Mouse (Mus musculus) cerebellum, adult 8-10 months (tissue): ENCODE data around the gene Smpd3.
"Not testable (repeated sequence)": the region's sequence is repeated elsewhere in the genome, so short reads cannot be mapped to it uniquely, and the experiment has no call there.

Experiments
- DNase-seq: peaks from one replicate; pipeline ENCODE4 v3.0.0; 2022

Smpd3 gene

DNA sequence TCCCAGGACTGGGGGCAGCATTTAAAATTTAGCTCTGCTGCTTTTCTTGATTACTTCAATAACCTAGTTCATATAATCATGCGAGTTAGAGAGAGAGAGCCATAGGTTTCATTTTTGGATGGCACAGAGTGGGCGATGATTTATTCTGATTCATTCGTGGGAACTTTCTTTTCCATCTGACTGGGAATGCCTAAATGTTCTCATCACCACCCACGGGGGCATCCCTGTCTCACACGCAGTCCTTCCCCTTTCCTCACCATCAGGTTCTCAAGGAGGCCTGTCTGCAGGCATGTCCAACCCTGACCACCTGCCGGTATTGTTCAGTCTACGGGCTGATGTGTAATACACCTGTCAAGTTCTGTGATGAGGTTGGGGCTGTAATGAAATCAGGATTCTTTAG is 16.4 kb downstream of the Smpd3 start:
- no peak for DNase-seq

DNA sequence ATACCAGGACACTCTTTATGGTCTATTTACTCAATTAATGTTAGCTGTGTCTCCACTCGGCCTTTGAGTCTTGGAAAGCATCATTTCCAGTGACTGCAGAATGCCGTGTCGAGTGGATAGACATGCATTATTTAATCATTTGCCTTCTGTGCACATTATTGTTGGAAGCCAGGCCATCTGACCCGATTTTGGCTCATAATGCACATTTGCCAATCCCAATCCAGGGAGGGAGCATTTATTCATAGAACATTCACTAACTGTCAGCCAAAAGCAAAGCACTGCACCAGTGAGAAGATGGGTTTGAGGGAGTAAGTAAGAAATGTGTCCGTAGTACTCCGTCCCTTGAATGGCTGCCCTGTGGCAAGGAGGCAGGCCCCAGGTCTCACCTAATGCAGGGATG is 17.8 kb downstream of the Smpd3 start:
- DNase-seq = peak; percentile 49

DNA sequence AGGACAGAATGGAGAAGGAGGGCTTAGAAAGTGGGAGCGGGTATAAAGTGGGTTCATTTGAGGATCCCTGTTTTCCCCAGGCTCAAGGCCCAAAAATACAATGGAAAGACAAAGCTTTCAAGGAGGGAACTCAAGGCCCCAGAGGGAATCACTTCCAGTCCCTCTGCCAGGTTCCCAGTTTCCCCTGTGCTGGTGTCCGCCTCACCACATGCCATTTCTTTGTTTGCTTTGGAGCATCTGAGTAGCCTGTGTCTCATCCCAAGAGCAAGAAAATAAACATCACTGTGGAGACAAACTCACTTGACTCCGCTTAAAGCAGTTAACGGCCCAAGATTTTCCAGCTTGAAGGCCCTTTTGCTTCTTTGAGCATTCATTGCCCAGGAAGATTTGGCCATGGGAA is 20.7 kb downstream of the Smpd3 start:
- no peak for DNase-seq

DNA sequence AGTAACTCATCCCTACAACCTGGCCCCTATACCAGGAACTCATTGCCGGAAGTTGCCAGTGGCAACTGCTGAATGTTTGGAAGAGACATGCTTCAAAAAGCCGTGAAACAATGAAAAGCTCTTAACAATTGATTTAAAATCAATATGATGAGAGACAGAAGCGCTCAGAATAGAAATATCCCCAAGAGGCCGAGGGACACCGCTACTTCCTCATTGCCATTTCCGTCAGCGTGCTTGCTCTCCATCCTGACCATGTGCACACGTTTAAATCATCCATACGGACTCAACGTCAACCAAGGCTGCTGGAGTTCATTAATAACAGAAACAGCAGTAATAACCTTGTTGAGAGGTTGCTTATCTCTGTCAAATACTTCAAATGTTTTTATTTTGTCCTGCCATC is 21.3 kb downstream of the Smpd3 start:
- no peak for DNase-seq

DNA sequence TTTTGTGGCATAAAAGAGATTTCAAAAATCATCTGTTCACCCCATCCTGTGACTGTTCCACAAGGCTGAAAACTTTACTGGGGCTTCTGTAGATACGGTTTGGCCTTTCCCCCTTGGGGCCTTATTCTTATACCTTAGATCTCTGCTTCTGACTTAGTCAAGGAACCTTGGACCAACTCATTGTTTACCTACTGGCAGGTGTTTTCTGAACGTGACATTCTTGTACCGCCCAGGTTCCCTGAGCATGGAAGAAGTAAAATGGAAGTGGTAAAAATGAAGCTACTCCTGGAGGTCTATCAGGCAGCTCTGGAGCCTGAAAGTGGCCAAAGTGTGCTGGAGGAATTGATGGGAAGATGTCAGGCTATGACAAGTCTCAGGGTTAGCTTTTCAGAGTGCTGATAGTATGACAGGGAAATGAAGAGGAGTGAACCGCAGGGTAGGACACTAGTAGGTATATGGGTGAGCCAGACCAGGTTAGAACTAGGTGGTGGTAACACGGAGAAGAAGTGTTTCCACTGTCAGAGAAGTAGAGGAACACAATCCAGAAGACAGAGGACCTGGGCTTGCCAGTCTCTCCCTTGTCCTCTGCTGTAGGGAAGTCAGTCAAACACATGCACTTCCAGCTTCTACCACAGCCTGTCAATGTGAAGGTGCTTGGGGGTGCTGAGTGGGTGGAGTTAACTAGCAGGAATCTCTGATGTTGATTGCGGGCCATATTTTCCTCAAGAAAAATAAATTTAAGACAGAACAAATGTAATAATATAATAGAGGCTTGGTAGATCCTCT is 22.2 kb downstream of the Smpd3 start:
- DNase-seq = no peak

DNA sequence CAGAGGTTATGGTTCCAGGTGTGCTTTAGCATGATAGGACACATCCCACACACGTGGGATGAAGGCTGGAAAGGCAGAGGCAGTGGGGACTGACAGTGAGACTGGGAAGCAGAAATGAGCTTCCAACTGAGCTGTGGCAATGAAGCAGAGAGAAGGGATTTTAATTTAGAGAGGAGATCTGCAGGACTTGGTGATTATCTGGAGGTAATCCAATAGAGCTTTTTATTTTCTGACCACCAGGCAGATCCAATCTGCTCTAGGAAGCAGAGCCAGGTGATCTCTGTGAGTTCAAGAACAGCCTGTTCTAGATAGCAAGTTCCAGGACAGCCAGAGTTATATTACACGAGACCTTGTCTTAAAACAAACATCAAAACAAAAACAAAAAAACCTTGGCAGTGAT is 24.0 kb downstream of the Smpd3 start:
- no peak for DNase-seq

DNA sequence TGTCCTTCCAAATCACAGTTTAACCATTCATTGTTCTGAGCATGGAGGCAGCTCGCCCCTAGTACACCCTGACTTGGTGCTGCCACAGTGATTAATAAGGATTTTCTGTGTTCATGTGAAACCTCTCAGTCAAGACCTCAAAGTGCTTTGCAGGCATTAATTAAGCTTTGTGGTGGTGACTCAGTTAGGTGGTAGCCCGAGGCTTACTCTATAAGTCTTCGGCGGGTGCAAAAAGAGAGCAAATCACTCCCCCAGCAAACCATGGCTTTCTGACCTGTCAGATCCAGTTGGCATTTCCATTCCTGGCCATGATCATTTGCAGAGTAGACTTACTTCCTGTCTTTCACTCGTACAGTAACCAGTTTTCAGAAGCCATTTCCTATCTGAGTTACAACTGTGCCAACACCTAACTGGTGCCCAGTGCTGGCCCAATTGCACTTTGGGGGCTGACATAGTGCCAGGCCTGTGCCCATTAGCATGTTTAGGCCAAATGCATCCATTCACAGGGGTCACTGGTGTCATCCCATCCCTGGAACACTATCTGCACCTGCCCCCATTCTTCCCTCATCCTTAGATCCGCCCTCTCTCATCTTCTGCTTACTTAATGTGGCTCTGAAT is 24.6 kb downstream of the Smpd3 start:
- DNase-seq = no peak

DNA sequence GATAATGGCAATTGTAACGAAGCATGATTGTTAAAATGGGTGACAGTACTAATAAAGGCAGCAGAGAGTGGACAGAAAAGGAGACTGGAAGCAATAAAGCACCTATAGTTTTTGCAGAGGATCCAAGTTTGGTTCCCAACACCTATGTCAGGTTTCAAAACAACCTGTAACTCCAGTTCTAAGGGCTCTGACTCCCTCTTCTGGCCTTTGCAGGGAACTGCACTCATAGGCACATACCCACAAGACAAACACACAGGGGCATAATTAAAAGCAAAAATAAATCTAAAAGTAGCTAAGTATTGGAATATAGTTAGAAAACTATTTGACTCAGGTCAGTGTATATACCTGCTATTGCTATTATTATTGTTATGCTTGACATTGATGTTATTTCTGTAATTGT is 25.8 kb downstream of the Smpd3 start:
- no peak for DNase-seq

DNA sequence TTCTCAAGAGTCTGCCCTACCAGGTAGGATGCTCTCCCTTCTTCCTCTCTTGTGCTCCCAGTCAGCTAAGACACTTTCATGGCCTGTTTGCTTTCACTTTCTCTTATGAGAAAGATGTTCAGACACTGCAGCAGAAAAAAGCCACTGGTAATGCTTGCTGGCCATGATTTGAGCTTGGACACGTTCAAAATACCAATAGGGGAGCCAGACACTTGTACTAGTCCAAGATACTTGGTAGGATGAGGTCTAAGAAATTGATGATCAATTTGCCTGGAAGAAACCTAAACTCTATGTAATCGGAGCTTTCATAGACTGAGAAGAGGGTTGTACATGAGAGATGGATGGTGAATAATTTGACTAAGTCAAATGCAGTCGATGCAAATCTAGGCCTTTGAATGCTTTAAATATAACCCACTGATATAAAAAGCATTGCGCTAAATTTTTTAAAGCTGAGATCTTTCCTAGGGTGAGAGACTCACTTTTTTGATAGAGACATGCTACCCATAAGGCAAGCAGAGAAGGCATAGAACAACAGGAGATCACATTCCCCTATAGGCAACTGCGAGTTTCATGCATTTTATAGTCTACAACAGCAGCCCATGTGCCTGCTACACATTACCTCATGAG is 27.6 kb downstream of the Smpd3 start:
- DNase-seq = no peak

DNA sequence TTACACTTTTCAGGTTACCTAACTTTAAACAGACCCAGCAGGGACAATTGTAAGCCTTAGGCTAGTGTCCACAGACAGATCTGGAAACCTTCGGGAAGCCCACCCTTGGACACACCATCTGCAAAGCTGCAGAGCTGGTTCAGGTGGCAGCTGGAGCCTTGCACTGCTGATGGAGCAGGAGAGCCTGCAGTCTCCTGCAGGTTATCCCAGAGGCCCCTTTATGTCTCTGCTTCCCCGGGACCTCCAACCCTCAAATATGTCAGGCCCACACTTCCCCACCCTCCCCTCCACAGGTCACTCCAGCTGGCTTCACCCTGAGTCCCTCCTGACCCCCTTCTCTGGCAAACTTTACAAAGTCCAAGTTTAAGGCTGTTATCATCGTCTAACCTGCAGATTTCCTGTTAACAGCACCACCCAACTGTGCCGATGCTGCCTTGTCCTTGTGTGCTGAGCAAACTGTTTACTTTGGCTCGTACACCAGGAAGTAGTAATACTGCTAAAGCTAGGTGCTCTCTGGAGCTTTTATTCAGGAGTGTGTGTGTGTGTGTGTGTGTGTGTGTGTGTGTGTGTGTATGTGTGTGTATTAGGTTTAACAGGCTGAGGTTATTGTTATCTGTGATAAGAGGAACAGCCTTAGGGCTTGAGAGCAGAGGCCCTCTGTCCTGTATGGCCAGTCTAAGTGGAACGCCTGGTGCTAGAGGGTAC is 29.6 kb downstream of the Smpd3 start:
- not testable (repeated sequence) for DNase-seq

DNA sequence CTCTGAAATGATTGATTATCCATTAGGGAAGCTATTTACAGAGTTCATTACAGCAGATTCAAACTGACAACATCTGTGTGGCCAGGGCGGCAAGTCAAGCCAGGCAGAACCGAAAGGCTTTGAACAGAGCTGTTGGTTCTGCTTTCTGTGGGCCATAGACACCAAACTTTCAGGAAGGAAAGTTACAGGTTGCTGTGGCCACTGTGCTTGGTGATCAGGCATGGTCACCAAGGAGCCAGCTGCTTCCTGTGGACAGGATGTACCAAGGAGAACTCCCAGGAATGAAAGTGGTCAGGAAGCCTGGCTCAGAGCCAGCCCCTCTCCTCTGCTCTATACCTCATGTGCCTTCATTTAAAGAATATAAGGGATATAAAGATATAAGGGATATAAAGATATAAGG is 30.2 kb downstream of the Smpd3 start:
- DNase-seq = no peak

DNA sequence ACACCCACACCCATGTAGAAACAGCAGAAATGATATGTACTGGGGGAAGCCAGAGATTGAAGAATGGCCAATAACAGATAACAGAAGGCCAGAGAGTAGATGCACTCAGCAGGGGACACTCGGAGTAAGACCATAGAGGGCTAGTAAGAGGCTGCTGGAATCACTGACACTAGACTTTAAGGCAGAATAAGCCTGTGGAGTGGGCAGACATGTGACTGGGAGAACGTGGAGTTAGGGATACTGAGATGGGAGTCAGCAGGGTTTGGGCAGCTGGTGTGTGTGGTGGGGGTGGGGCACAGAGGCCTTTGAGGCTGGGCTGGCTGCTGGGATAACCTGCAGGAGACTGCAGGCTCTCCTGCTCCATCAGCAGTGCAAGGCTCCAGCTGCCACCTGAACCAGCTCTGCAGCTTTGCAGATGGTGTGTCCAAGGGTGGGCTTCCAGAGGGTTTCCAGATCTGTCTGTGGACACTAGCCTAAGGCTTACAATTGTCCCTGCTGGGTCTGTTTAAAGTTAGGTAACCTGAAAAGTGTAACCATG is 31.0 kb downstream of the Smpd3 start:
- DNase-seq = not testable (repeated sequence)

DNA sequence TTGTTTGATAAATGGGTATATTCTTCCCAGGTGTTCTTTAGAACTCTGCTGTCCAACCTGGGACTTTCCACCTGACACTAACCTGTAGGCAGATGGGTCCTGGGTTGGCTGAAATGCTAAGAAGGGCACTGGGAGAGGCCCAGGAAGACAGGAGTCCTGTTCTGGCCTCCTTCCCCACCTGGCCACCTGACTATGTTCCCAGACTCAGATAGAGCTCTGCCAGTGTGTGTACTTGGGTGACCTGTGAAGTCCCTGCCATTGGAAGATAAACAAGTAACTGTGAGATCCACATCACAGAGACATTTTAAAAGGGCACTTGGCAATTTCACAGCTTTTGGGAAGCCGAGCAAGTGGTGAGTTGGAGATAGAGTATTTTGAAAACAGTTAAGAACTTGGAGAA is 31.7 kb downstream of the Smpd3 start:
- DNase-seq = no peak

DNA sequence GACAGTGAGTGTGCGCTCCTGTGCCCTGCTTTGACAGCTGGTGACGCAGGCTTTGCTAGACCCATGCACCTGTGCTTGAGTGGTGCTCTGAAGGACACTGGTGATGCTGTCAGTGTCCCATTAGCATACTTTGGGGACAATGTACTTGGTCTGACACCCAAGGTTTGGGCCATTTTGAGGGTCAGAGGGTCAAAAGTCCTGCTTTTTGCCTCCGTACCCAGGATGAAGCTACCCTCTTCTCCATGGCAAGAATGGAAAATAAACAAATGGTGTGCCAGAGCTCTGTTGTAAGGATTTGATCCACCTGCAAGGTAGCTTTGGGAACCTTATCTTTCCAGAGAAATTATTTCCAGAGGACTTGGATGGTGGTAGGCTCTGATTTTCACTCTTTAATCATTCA is 32.5 kb downstream of the Smpd3 start:
- no peak for DNase-seq

DNA sequence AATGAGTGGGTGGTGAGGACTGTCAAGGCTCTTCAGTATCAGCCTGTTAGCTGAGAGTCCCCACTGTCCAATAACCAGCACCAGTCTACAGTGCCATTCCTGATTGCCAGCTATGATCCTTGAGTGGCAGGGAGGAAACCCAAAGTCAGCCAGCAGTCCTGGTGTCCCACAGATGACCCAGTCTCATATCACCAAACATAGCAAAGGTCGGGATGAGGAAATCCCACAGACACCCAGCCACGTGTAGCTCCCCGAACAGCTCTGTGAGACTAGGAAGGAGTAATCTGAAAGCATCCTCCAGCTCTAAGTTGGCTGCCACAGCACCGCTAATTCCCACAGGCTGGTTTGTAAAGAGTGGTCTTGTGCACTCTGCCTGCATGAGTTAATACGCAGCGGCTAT is 33.5 kb downstream of the Smpd3 start:
- no peak for DNase-seq

DNA sequence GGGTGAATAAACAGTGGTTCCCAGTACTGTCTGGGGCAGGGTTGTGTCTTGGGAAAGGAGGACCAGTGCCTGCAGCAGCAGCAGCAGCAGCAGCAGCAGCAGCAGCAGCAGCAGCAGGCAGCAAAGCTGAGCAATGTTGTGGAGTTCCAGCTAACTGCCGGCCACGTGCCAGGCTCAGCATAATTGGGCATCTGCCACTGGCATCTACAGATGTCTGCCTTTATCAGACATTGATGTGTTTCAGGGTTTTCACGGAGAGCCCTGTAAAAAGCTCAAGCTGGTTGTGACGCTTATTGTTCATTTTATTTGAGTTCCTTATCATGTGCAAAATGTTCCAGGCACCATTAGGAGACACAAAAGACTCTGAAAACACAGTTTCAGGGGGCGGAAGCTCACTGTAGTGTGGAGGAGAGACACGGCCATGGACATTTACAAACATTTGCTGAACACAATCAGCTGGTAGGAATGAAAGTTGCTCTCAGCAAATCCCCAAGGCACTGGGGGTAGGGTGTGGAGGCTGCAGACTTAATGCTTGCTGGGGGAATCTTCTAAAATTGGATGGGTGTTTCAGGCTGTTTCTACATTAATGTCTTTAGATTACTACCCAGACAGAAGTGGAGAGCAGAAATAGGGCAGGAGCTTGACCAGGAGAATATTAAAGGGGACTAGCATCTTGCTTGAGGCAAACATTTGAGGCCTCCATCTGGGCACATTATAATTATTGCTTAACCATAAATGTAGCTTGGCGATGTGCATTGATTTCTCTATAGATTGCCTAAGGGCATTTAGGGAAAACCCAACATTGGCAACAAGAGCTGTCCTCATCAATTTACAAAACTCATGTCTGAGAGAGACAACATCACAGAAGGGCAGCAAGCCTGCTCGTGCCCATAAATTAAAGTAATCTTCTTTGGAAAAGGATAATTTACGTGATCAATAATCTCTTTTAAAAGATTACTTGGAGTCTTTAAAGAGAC is 36.8 kb downstream of the Smpd3 start:
- no peak for DNase-seq

DNA sequence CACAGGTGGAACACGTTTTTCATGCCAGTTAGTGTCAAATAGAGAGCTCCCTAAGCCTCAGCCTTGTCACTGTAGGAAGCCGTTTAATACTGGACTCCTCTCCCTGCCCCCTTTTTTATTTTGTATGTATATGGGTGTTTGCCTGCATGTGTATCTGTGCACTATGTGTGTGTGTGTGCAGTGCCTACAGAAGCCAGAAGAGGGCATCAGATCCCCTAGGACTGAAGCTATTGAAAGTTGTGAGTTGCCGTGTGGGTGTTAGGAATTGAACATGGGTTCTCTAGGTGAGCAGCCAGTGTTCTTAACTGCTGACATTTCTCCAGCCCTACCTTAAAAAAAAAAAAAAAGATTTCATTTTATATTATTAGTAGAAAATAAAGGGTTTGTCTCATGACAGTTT is 38.1 kb downstream of the Smpd3 start:
- no peak for DNase-seq

DNA sequence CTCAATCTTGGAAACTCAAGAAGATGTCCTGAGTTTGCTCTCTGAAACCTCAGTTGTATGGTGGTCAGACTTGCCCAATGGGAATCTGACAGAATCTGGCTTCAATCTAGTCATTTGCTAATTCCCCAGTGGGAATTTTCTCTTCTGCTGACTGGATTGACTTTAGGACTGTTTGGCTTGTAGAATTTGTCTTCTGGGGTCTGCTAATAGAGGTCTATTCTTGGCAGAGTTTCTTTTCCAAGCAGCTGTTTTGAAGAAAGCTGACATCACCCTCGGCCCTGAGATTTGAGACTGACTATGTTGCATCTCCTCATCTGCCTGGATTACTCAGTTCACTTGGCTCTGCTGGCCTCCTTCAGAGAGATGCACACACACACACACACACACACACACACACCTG is 38.9 kb downstream of the Smpd3 start:
- no peak for DNase-seq

DNA sequence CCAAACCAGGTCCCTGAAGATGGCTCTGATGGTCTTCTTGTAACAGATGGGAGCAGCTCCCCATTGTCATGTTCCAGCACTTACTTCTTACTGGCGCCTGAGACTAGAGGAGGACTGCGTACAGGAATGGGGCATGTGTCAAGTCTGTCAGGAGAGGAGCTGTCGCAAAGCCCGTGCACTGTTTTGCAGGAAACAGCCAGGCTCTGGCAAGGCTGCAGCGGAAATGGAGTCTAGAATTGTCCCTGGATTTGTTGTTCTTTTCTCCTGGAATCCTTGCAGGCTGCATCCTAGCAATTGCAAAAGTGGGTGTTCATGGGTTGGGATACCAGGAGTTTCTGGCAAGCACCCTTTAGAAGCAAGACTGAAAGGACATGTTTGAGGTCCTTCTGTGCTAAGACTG is 39.5 kb downstream of the Smpd3 start:
- no peak for DNase-seq

DNA sequence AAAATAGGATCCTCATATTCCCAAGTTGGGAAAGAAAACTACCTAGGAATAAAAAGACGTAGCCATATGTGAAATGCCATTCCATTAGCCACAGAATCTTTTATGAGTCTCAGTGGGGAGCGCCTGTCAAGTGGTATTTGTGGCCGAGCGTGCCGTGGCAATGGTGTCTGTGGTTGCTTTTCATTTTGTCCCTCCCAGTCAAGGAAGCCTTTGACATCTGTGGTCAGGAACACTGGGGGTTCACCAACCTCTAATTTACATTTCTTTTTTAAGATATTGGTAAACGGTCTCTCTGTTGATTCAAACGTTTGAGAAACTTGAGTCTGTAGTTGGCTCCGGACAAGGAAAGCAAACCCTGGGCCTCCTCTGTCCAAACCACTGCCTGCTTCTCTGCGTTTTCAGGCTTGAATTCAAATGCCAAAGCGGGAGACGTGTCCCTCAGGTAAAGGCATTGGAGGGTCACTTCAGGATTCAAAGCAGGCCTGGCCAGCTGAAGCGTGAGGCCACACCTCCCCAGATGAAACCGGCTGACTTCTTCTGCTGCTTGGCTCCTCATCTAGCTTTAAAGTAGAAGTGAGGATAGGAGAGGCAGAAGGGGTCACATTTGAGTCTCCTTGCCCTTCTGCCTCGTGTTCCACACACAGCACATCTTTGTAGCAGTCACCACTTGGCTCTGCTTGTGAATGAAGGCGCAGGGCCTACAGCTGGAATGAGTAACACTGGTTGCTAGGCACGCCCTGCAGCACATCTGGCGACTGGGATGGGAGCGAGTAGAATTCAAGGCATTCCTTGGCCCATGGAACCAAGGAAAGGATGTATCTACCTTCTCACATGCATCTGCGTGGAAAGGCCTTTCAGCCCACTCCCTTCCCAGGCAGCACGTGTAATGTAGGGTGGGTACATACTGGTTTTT is 45.0 kb downstream of the Smpd3 start:
- DNase-seq = no peak

DNA sequence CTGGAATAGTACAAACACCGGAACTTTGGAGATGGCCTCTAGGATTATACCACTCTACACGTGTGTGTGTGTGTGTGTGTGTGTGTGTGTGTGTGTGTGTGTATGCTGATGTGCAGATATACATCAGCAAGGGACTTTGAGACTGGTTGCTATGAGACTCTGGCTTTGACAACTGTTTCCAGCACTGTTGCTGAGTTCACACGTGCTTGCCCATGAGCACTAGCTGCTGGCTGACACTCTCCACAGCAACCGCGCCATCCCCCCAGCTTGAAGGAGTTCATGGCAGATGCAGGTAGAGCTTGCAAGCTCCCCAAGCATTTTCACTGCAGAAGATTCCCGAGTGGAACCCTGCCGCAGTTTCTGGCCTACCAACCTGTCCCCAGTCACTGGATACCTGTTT is 48.3 kb downstream of the Smpd3 start:
- no peak for DNase-seq
